Mouse (Mus musculus): ENCODE measurements at regions not wholly inside any gene's neighbourhood (a gene's known extent, or its start where the extent isn't known, plus 50 kb on each side); places are given as distances from the start of the nearest gene placed in this dataset.

DNA sequence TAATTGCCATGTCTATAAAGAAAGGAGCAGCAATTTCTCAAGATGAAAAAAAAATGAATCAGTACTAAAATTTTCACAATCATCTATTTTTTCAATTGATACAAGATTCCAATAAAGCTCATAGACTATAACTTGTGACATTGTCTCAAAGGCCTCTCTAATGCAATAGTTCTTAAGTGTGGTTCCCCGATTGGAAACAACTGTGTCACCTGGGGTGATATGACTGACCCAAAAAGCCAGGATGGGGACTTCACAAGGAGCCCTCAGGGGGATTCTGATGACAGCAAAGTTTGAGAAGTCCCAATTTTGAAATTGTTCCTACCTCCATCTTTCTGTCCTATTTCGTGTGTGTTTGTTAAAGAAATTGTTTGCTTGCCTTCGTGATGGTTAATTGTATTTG, 143.3 kb upstream of the Fndc3a start:
- no peak for DNase-seq (ENCODE audit: low read depth)

GRCm38 (mm10) chr14:72850884-72851283, 141.1 kb upstream of the Fndc3a start:
- no peak for DNase-seq (ENCODE audit: low read depth)

DNA sequence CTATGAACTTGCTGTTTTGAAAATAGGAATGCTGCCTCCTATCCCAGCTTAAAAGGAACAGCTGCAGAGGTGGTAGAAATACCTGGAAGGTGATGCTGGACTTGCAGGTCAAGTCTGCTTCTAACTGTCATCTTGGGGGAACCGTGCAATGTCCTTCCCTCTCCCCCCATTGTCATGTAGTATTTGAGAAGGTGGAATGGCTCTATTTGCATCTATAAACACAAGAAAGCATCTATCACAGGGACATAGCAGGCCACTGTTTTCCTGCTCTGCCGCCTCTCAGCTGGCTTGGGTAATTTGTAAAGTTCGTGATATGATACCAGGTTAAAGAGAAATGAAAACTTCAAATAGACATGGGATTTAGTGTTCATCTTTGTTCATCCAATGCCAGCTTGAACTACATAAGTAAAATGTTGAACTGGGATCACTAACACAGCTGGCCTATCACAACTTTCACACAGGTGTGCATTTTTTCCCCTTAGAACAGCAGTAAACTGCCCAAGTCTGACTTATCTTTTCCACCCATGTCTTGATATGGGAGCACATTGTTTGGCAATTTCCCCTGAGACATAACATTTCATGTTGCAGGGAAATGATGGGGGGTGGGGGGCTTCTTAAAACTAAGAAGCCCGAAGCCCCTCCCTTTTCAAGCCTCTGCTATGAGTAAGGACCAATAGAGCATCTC, 138.6 kb upstream of the Fndc3a start:
- no peak for DNase-seq (ENCODE audit: low read depth)

- DNase-seq (ENCODE audit: low read depth) = no peak
Measured at GRCm38 (mm10) chr14:72847466-72847865, 137.7 kb upstream of the Fndc3a start.

DNA sequence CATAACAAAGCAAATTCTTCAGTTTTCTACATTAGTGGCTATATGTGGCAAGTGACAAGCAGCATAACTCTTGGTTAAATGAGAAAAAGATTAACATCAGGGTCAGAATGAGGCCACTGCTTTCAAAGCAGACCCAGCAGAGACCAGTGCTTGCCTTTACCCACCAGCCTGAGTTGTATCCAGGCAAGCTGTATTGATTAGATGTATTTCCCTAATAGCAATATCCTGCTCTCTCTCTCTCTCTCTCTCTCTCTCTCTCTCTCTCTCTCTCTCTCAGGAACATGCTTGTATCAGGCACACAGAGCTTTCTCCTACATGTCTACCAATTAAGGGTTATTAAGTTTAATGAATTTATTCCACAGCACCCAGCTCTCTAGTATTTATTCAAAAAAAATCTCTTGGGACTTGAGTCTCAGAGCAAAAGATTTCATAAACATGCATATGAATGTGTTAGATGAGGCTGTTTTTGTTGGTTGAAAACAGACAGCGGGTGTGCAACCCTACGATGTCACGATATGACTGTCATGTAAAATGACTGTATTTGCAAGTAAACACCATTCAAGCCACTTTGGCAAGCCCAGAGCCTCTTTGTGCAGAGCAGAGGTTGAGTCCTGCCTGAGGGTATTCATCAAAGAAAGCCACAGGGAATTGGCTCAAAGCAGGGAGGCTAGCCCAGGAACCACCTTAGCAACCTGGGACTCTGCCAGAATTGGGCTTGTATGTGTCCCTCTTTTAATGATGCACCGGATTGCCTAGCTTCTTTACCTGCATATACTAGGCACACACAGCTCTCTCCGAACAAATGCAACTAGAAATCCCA, 136.0 kb upstream of the Fndc3a start:
- no peak for DNase-seq (ENCODE audit: low read depth)

- DNase-seq (ENCODE audit: low read depth) = no peak
Measured at GRCm38 (mm10) chr14:72844753-72845369, 135.1 kb upstream of the Fndc3a start.

DNA sequence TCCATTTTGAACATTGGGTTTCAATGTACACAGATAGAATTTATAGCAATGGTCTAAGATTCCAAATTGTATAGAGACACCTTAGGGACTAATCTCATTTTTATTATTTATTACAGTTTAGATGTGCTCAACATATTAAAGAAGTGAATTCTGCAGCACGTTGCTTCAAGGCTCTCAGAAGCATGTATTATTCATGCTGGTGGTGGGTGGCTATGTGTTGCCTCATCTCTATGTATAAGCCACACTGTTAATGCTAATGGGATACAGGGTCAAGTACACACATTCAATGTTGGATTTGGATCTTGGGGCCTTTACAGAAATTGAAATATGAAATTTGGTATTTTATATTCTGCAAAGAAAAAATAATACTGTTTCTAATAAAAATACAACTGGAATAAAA, 131.9 kb upstream of the Fndc3a start:
- DNase-seq (ENCODE audit: low read depth) = no peak

DNA sequence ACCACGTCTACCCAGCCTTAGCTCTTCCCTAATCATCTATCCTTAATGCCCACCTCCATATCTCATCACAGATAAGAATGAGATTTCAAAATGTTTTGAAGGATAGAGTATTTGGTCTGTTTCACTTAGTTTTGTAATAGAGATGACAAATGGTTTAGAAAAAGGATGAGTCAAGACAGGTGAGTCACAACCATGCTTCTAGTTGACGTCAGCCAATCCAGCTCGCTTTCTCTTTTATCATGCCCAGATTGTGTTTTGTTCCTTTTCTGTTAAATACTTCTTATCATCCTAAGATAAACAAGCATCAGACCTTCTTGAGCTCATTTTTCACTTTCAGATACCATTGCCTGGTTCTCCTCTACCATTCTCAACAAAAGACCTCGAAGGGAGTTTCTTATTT, 125.4 kb upstream of the Fndc3a start:
- DNase-seq (ENCODE audit: low read depth) = no peak

DNA sequence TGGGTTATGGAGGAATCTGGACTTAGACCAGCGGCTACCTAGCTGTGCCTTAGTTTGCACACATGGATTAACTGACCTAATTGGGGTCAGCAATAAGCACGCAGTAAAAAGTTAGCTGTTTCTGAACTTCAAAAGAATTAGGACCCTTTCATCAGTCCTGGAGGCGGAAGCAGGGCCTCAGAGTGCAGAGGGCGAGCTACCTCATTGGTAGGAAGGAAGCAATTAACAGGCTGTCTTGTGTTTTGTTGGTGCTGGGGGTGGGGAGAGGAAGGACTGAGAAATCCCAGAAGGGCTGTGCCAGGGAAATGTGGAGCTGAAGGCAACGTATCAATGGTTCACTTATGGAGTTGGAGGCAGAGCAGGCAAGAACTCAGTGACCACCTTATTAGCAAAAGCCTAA, 119.5 kb upstream of the Fndc3a start:
- no peak for DNase-seq (ENCODE audit: low read depth)

GRCm38 (mm10) chr14:72825549-72825948, 115.7 kb upstream of the Fndc3a start:
- DNase-seq (ENCODE audit: low read depth) = no peak

GRCm38 (mm10) chr14:72822231-72822615, 112.4 kb upstream of the Fndc3a start:
- no peak for DNase-seq (ENCODE audit: low read depth)

- no peak for DNase-seq (ENCODE audit: low read depth)
Measured at GRCm38 (mm10) chr14:72821517-72822230, 111.9 kb upstream of the Fndc3a start.

DNA sequence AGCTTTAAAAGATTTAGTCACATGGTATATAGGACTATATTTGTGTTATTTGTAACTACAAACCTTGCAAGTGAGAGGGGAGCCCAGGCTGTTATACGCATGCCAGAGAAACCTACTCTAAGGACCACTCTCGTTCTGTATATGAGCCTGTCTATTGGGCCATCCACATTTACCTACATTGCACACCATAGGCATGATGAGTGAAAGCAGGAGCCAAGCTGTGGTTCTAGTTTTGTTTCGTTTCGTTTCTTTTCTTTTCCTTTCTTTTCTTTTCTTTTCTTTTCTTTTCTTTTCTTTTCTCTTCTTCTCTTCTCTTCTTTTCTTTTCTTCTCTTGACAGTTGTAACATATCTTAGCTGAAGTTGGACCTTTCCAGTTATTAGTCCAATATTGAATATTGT, 109.2 kb upstream of the Fndc3a start:
- DNase-seq (ENCODE audit: low read depth) = no peak

DNA sequence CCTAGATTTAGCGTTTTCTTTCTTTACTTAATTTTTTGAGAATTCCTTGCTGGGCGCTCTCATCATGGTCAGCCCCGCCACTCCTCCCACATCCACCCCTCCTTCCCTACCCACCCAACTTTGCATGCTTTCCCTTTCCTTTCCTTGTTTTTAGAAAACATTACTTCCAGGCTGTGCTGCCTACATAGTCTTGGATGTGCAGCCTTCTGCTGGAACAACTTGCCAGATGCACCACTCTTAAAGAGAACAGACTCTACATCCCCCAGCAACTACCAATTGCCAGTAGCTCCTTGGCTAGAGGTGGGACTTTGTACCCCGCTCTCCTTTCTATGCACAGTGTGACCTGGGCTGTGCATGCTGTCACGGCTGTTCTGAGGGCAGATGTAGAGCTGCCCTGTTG, 108.0 kb upstream of the Fndc3a start:
- no peak for DNase-seq (ENCODE audit: low read depth)

DNA sequence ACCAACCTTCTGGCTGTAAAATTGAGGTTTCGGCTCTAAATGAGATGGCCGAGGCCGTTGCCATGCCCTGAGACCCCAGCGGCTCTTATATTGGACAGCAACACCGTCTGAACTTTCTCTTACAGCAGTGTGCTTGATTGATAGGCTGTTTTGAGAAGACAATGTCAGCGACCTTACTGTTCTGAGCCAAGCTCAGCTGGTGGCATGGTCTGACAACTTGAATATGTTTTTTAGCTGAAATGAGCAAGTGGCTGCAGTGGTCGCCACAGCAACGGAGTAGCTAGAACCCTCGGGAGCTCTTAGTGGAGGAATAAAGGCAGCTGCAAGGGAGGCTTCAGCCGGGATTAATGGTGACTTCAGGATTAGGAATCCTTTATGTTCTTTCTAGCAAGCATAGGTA, 107.0 kb upstream of the Fndc3a start:
- no peak for DNase-seq (ENCODE audit: low read depth)

- no peak for DNase-seq (ENCODE audit: low read depth)
Measured at GRCm38 (mm10) chr14:72809138-72809537, 99.3 kb upstream of the Fndc3a start.

DNA sequence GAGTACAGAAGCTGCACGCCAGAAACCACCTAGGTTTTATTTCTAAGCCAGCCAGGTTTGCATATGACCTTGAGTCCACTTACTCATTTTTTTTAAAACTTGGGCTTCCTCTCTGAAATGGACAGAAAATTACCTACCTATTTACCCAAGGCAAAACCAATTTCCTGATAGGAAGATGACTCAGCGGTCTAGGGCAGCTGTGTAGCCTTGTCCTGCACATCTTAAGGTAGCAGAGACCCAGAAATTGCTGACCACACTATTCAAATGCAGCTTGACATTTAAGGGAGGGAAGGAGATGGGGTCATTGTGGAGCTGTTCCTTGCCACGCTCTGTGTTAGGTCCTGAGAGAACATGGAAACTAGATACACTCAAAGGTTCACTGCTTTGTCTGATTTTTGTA, 98.1 kb upstream of the Fndc3a start:
- DNase-seq (ENCODE audit: low read depth) = no peak

DNA sequence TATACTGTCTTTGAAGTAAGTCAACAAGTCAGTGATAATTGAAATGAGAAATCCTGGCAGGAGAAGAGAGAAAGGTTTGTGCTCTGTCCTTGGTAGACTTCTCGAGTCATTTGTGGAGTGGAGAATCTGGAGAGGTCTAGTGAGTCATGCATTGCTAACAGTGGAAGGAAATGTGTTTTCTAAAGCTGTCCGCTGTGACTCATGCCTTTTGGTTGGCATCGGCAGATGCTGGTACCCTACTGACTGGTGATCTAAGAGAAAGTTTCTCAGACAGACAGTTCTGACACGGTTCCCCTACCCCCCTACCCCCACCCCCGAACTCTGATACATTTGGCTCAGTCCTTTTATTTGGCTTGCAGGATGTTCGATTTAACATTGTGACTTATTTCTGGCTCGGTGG, 97.5 kb upstream of the Fndc3a start:
- no peak for DNase-seq (ENCODE audit: low read depth)

DNA sequence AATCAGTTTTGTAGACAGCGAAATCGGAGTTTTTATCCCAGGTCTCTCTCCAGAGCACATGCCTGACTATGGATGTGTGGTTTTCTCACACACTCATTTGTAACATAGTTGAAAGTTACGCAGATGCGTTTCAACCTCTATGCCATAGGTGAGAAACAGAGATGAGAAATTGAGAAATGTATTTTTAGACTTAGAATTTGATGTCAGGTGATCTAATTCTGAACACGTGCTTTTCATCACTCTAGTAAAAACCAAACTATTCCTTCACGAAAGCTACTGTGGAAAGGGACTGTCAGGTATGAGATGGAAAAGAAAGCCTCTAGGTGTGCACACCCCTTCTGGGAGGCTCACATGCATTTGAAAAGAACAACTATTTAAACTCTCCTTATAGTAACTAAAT, 96.8 kb upstream of the Fndc3a start:
- no peak for DNase-seq (ENCODE audit: low read depth)

DNA sequence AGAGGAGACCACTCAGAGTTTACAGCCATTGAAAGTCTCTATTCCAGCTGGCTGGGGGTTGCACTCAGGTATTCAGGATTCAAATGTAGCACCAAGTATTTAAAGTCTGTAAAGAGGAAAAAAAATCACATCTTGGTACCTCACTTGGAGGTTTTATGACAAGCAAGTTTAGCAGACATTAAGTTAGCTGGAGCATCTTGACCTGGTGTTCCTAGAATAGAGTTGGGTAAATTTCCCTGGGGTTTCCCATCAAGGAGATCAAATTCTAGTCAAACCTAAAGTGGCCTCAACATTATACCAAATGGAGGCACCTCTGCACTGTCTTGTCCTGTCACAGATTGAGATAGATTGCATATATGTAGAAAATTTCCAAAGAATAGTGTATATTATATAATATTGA, 93.8 kb upstream of the Fndc3a start:
- DNase-seq (ENCODE audit: low read depth) = no peak

DNA sequence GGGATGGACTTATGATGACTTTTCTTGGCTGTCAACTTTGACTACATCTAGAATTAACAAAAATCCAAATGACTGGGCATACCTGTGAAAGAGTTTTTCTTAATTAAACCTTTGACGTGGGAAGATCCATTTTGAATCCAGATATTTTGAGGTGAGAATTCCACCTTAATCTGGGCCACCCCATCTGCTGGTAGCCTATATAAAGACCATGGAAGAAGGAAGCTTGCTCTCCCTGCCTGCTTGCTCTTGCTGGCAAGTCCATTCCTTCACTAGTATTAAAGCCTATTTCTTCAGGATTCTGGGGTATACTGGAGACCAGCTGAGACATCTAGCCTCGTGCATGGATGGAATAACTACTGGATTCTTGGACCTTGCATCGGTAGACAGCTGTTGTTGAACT, 80.9 kb upstream of the Fndc3a start:
- no peak for DNase-seq (ENCODE audit: low read depth)

GRCm38 (mm10) chr14:72786929-72787328, 77.1 kb upstream of the Fndc3a start:
- DNase-seq (ENCODE audit: low read depth) = no peak

GRCm38 (mm10) chr14:72783248-72783647, 73.4 kb upstream of the Fndc3a start:
- no peak for DNase-seq (ENCODE audit: low read depth)
